Mouse (Mus musculus): ENCODE results near the gene Cnbd2. TPM values are rescaled to one million over a fixed set of nuclear protein-coding genes. Genes with fewer than 3 reads are reported as not detected.

The Cnbd2 gene
- 1 to 10 TPM in 1 of 2 experiments, under 1 TPM in 1; 0.89 to 1.0 TPM for total RNA-seq (2021)
- long read RNA-seq, experiment 1, partial matches to known transcripts, result 0 of 1 reads
- long read RNA-seq, experiment 1, other reads (novel, unspliced or antisense), result 0 of 1 reads
- long read RNA-seq, experiment 2, partial matches to known transcripts, result 0 of 2 reads
- long read RNA-seq, experiment 2, other reads (novel, unspliced or antisense), result 2 of 2 reads

DNA sequence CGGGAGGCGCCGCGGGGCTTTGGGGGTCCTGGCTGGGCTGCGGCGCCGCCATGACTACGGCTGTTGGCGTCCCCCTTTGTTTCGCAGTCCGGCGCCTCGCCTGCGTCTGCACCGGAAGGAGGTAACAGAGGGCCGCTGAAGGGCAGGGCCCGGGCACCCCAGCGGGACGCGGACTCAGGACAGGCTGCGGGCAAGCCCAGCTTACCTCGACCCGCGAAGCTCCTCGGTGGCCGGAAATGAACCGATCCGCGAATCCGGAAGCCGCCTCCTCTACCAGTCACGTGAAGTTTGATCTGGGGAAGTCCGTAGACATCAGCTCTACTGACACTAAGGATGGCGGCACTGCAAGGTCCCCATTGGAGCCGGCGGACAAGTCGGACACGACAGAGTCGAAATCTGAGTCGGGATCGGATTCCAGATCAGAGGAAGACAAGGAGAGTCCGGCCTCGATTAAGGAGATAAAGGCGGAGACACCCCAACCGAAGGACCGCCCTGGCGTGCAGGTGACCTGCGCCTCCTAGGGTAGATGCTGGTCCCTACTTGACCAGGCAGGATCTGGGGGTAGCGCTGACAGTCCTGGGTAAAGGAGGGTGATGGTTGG lies at the start of gene Cnbd2, which contains the start of gene Scand1:
Gene Cnbd2, plus strand, starts transcription at position 3 of the 601 bp plus-strand sequence.
Gene Scand1, minus strand, starts transcription at position 408 of the 601 bp plus-strand sequence.
- peak; percentile 83 for DNase-seq (ENCODE audit: low spot score)

DNA sequence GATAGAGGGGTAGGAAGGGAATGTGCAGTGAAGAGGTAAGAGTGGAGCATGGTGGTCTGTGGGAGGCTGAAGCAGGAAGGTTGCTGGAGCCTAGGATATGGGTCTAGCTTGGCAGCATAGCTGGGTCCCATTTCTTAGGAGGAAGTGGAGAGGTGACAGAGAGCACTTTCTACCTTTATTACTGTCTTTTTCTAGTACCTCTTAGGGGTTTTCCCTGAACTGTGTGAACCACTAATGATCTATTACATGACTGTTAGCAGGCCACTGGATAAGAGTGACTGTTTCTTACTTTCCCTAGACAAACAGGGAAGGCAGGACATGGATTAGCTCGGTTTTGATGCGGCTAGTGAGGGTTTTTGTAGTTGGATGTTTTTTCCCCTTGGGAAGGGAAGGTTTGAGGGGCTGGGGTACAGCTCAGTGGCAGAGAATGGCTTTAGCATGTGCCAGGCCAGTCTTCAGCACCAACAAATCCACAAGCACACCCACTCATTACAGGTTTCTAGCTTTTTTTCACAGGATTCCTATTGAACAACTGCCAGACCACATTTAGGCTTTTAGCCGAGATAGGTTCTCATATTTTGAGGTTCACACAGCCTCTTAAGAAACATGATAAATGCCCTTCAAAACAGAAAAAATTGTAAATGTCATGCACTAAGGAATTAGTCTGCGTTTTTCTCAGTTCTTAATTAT lies 48.8 kb upstream of the Cnbd2 start:
- no peak for DNase-seq (ENCODE audit: low spot score)

GRCm38 (mm10) chr2:156267636-156268035 lies 44.5 kb upstream of the Cnbd2 start:
- no peak for DNase-seq (ENCODE audit: low spot score)

- DNase-seq (ENCODE audit: low spot score), result no peak
Measured at GRCm38 (mm10) chr2:156272553-156272952, 39.5 kb upstream of the Cnbd2 start.

DNA sequence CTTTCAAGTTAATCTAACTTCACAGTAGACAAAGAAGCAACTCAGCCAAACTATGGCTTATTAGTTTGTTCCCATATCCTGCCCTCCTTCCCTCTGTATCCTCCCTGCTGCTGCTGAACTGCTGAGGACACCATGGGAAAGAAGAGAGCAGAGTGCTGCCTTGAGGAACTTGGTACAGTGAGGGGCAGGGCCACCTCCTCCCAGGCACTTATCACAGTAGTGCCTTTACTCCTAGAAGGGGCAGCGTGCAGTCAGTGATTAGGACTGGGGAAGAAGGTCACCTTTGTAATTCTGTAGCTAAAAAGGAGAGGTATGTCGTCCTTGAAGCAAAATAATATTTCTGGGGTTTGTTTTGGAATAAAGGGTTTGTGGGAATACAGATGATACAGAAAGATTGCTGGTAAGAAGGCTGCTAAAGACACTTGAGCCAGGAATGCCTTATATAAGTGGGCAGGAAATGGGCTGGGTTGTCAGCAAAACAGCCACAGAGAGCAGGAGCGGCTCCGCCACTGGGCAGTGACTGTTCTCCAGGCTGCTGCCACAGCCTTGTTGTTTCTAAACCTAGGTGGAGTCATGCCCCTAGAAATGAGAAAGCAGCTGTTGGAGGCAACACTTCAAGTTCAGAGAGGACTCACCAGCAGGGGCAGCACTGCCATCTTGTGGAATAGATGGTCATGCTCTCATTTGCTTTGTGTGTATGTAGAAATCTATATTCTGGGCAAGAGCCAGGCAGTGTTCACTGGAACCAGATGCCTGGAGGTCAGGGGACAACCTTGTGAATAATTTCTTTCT lies 33.7 kb upstream of the Cnbd2 start:
- DNase-seq (ENCODE audit: low spot score), result peak; percentile 91

- no peak for DNase-seq (ENCODE audit: low spot score)
Measured at GRCm38 (mm10) chr2:156281227-156281626, 30.9 kb upstream of the Cnbd2 start.

DNA sequence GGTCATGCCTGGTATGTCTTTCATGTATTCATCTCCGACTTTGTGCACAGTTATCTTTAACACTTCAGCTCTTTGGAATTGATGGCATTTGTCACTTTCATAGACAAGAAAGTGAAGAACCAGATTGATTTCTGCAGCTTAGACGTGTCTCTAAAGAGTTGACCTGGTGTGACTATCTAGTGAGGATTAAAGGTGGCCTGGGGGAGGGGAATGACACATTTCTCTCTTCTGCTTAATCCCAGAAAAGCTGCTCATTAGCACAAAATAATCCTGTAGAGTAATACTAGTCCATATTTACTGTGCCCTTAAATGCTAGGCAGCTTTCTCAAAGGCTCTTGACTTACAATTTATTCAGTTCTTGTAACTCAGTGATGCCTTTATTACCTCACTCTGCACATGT lies 26.9 kb upstream of the Cnbd2 start:
- DNase-seq (ENCODE audit: low spot score), result no peak

DNA sequence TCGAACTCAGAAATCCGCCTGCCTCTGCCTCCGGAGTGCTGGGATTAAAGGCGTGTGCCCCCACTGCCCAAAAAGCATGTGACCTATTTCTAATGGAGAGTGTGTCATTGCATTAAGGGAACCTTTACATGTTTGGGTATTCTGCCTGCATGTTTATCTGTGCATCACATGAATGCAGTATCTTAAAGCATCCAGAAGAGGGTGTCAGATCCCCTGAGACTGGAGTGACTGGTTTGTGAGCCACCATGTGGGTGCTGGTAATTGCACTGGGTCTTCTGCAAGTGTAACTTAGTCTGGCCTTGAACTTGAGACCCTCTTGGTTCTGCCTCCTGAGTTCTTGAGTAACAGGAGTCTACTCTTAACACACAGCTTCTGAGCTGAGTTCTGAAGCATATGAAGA lies 25.4 kb upstream of the Cnbd2 start:
- DNase-seq (ENCODE audit: low spot score), result no peak

GRCm38 (mm10) chr2:156288222-156288621 lies 23.9 kb upstream of the Cnbd2 start:
- DNase-seq (ENCODE audit: low spot score), result no peak

GRCm38 (mm10) chr2:156289552-156290160 lies 22.4 kb upstream of the Cnbd2 start:
- DNase-seq (ENCODE audit: low spot score), result no peak

DNA sequence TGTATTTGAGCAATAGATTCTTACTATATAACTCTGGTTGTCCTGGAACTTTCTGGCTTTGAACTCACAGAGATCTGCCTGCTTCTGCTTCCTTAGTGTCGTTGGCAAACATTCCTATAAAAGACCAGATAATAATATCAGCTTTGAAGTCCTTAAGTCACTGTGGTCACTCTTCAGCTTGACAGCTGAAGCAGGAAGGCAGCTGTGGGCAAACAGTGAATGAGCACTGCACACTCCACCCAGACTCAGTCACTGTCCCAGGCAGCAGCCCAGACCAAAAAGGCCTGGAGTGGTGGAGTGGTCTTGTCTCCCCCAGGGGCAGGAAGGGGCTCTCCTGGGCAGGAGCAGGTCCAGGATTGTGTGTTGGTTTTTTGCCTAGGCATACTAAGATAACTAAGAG lies 20.1 kb upstream of the Cnbd2 start:
- DNase-seq (ENCODE audit: low spot score), result no peak

- no peak for DNase-seq (ENCODE audit: low spot score)
Measured at GRCm38 (mm10) chr2:156295601-156296063, 16.5 kb upstream of the Cnbd2 start.

GRCm38 (mm10) chr2:156296190-156296589 lies 15.9 kb upstream of the Cnbd2 start:
- DNase-seq (ENCODE audit: low spot score), result no peak

- no peak for DNase-seq (ENCODE audit: low spot score)
Measured at GRCm38 (mm10) chr2:156297653-156298052, 14.4 kb upstream of the Cnbd2 start.

DNA sequence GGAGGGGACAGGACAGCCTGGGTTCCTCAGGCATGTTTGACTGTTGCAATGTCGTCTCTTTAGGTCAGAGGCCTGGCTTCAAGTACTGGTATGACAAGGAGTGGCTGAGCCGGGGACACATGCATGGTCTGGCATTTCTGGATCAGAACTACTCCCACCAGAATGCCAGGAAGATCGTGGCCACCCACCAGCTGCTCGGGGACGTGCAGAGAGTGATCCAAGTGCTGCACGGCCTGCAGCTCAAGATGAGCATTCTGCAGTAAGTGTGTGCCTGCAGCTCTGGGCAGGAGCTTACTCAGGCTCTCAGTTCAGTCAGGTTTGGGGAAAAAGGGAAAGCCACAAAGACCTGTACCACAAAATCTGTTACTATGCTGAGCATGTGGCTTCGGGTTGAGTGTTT lies 13.6 kb upstream of the Cnbd2 start:
- no peak for DNase-seq (ENCODE audit: low spot score)

GRCm38 (mm10) chr2:156302063-156302462 lies 10.0 kb upstream of the Cnbd2 start:
- DNase-seq (ENCODE audit: low spot score), result no peak

DNA sequence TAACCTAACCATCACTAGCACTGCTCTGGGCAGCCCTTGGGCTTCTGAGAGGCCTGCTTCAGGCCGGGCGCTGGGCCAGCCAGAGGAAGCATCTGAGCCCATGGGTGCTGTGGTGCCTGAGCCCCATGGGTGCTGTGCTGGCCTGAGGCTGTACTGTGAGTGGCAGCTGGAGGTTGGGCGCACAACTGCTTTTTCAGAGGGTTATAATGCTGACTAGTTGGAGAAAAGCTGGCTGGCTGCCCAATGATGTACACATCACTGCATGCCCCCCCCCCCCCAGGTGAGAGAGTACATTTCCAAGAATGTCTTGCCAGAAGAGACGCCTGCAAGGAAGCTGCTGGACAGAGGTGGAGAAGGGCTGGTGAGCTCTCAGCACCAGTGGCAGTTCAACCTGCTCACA lies 7.7 kb upstream of the Cnbd2 start:
- no peak for DNase-seq (ENCODE audit: low spot score)

DNA sequence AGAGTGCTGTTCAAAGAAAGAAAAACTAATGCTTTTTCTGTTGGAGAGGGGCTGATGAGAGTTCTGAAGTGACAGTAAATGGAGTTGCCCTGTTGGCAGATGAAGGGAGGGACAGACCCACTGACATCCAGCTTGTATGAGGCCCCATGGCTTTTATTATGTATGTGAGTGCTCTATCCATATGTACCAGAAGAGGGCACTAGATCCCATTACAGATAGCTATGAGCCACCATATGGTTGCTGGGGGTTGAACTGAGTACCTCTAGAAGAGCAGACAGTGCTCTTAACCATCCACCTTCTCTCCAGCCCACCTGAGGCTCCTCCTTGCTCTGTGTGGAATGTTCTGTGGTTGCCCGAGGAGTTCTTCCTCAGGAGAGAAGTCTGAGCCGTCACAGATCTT lies 6.3 kb upstream of the Cnbd2 start:
- DNase-seq (ENCODE audit: low spot score), result no peak

GRCm38 (mm10) chr2:156307261-156307660 lies 4.8 kb upstream of the Cnbd2 start:
- no peak for DNase-seq (ENCODE audit: low spot score)

- DNase-seq (ENCODE audit: low spot score), result no peak
Measured at GRCm38 (mm10) chr2:156309948-156310347, 2.2 kb upstream of the Cnbd2 start.

- DNase-seq (ENCODE audit: low spot score), result no peak
Measured at GRCm38 (mm10) chr2:156310455-156310854, 1.6 kb upstream of the Cnbd2 start.

All from gastrocnemius, adult 18-20 months (tissue).